In the genomic region with DNA sequence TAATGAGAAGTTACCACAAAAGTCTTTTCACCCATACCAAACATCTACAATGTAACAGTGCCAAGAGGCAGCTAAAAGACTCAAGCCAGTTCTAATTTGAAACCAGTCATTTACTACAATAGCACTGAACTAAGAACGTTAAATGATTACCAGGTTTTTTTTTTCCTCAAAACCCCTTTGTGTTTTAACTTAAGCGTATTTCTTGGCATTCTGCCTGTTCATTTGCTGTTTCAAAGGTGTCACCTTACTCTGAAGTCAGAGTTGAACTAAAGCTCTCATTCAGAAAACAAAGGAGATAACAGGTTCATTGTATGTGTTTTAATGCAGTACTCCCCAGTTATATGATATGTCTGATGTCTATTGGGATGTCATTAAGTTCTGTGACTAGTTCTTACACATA, we compare ENCODE assay signal across 17 mouse cellular contexts.
"Had no signal": no experiment of that assay in that cellular context is flagged by ENCODE, and none has a peak within 500 bp of the region (broad histone marks: within the 10 kb centered on the region; RNA-seq: fewer than 3 reads in every experiment).

No protein-coding gene starts in this region.

- H3K27me3 ChIP-seq: lung, embryonic 15.5 days; megakaryocyte, embryonic 14.5 days; midbrain, embryonic 12.5 days; neural tube, embryonic 12.5 days; stomach, embryonic 15.5 days had no signal

- H3K36me3 ChIP-seq: lung, embryonic 15.5 days; midbrain, embryonic 12.5 days; neural tube, embryonic 12.5 days; stomach, embryonic 15.5 days had no signal

- H3K4me1 ChIP-seq: lung, embryonic 15.5 days; megakaryocyte, embryonic 14.5 days; midbrain, embryonic 12.5 days; neural tube, embryonic 12.5 days; stomach, embryonic 15.5 days had no signal

- H3K27ac ChIP-seq: lung, embryonic 15.5 days; macrophage; midbrain, embryonic 12.5 days; neural tube, embryonic 12.5 days; stomach, embryonic 15.5 days; stomach, postnatal 0 days had no signal

- DNase-seq: liver, postnatal 0 days; lung, adult 2 months; lung, postnatal 14 days; lung, postnatal 36 days; midbrain, embryonic 14.5 days; right cerebral cortex, postnatal 14 days; thymus, adult 2 months; thymus, postnatal 25 days; thymus, postnatal 4 days had no signal

- H3K4me3 ChIP-seq: lung, embryonic 15.5 days; megakaryocyte, embryonic 14.5 days; midbrain, embryonic 12.5 days; neural tube, embryonic 12.5 days; stomach, embryonic 15.5 days had no signal

- H3K9ac ChIP-seq: liver, postnatal 0 days; lung, embryonic 15.5 days; midbrain, embryonic 12.5 days; neural tube, embryonic 12.5 days; stomach, embryonic 15.5 days had no signal

- ATAC-seq: liver, postnatal 0 days; lung, postnatal 0 days had no signal

- H3K4me2 ChIP-seq: lung, embryonic 15.5 days; midbrain, embryonic 12.5 days; neural tube, embryonic 12.5 days; stomach, embryonic 15.5 days had no signal

- H3K9me3 ChIP-seq: lung, embryonic 15.5 days; megakaryocyte, embryonic 14.5 days; midbrain, embryonic 12.5 days; neural tube, embryonic 12.5 days; stomach, embryonic 15.5 days had no signal
